Mouse (Mus musculus): ENCODE measurements around the gene Tm2d3. TPM values are rescaled to one million over a fixed set of nuclear protein-coding genes. Genes with fewer than 3 reads are reported as not detected.

Tm2d3 gene
- polyA plus RNA-seq (2012; ENCODE audit: low replicate concordance): 9.8 and 35.4 TPM in 2 replicates

GRCm38 (mm10) chr7:65690869-65691268 is at the start of gene Tm2d3:
TSS of gene Tm2d3 (plus strand) at chr7:65691169.

GRCm38 (mm10) chr7:65644643-65645351 is 46.2 kb upstream of the Tm2d3 start, which contains the start of gene Tarsl2:
TSS of gene Tarsl2 (plus strand) at chr7:65644898.

Other genes starting within 250 kb of the Tm2d3 start
- gene Tjp1, start 163.4 kb upstream of the Tm2d3 start, polyA plus RNA-seq (2012; ENCODE audit: low replicate concordance): 0.20 and 0.37 TPM in 2 replicates
- 3.3 and 4.1 TPM in 2 replicates for gene Tarsl2, start 46.3 kb upstream of the Tm2d3 start, polyA plus RNA-seq (2012; ENCODE audit: low replicate concordance)
- gene Pcsk6, start 170.6 kb downstream of the Tm2d3 start, polyA plus RNA-seq (2012; ENCODE audit: low replicate concordance): 0.06 TPM in 1 of 2 replicates, not detected in the other

Data from hematopoietic multipotent progenitor cell, adult 10-12 weeks (in vitro differentiated cells).